Mouse (Mus musculus): ENCODE measurements at regions not wholly inside any gene's neighbourhood (a gene's known extent, or its start where the extent isn't known, plus 50 kb on each side); places are given as distances from the start of the nearest gene placed in this dataset.
A peak's percentile ranks its signal among the peaks of the same experiment; 100 is the strongest.

GRCm38 (mm10) chr19:59717813-59718483 is 225.5 kb downstream of the Rab11fip2 start:
- DNase-seq (ENCODE audit: low read depth, low spot score) = no peak

DNA sequence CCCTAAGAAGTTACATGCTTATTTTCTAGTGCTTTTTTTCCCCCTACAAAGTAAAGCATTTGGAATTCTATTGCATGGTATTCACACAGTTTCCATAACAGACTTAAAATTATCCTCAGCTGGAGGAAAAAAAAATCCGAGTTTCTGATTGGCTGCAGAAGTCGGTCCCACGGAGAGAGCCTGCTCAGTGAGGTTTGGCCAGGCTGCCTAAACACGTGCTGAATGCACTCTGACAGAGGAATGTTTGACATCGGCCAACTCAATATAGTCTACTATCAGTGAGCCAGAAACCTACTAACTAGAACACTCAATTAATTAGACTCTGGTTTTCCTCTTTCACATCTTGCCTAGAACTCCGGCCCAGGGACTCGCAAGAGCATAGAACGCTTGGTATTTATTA is 204.9 kb downstream of the Rab11fip2 start:
- no peak for DNase-seq (ENCODE audit: low read depth, low spot score)

GRCm38 (mm10) chr19:59742946-59743345 is 200.5 kb downstream of the Rab11fip2 start:
- peak; percentile 28 for DNase-seq (ENCODE audit: low read depth, low spot score)

DNA sequence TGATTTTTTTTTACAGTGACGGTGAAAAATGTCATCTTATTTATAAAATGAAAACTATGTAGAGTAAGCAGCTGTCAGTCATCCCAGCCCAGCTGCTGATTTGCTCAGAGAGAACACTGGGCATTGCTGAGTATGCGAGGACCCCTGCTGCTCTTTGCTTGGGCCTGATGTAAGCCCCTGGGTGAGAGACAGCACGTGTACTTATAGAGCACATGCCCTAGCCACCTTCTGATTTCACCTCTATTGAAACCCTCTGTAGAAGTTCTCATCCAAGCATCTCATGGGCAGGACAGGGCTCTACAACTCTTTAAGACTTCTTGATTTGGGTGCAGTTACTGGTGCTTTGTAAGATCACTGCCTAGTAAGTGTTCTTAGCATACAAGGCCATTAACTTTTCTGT is 182.2 kb downstream of the Rab11fip2 start:
- no peak for DNase-seq (ENCODE audit: low read depth, low spot score)

- no peak for DNase-seq (ENCODE audit: low read depth, low spot score)
Observed at GRCm38 (mm10) chr19:59784401-59785046, 158.9 kb downstream of the Rab11fip2 start.

DNA sequence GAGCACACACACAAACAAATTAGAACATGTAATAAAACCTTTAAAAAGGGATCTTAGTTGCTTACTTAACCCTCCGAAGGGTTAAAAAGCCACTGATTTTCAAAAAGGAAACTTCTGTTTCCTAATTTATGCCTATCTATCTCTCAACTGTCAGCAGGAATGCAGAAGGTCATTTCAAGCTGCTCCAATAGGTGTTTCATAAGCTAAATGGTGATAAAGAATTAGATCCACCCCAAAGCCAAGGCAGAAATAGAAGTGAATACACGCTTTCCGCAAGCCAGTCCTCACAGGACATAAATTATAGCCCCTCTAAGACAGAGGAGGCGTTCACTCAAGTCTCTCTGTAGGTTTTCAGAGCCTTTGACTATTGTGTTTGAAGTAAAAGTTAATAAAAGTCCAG is 112.2 kb downstream of the Rab11fip2 start:
- DNase-seq (ENCODE audit: low read depth, low spot score) = peak; percentile 49

DNA sequence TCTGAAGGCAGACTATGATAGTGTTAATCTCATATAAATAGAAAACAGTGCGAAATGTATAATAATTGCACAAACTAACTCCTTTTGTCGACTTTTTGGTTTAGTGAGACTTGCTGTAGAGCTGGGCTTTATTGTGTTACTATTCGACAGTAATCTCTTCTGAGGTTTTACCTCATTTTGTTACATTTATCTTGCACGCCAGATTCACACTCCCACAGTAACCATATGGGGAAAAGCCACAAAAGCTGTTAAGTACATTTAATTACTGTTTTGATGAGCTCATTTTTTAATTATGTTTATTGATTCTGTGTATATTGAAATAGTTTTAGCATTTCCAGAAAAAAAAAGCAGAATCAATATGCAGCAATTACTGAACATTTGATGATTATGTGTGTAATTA is 106.3 kb downstream of the Rab11fip2 start:
- no peak for DNase-seq (ENCODE audit: low read depth, low spot score)

GRCm38 (mm10) chr19:59837628-59838027 is 105.8 kb downstream of the Rab11fip2 start:
- no peak for DNase-seq (ENCODE audit: low read depth, low spot score)

GRCm38 (mm10) chr19:59844270-59844669 is 99.2 kb downstream of the Rab11fip2 start:
- DNase-seq (ENCODE audit: low read depth, low spot score) = no peak

DNA sequence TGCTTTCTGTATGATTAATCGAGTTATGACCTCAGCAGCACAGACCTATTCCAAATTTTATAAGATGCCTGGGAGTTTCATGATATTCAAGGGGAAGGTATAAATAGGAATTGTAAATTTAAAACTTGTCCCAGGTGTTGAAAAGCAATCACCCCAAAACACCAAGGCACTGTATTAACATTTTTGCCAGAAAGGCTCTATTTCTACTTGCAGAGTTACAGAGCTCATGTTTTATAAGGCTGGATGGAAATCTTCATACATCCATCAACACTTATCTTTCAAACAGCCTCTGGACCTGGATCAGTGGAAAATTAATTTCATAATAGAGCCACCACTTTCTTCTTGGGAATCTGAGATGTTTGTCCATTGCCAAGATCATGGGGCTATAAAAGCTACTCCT is 96.6 kb downstream of the Rab11fip2 start:
- no peak for DNase-seq (ENCODE audit: low read depth, low spot score)

GRCm38 (mm10) chr19:59850696-59851095 is 92.8 kb downstream of the Rab11fip2 start:
- DNase-seq (ENCODE audit: low read depth, low spot score) = no peak

- DNase-seq (ENCODE audit: low read depth, low spot score) = no peak
Observed at GRCm38 (mm10) chr19:59852011-59852738, 91.3 kb downstream of the Rab11fip2 start.
